In the genomic region with DNA sequence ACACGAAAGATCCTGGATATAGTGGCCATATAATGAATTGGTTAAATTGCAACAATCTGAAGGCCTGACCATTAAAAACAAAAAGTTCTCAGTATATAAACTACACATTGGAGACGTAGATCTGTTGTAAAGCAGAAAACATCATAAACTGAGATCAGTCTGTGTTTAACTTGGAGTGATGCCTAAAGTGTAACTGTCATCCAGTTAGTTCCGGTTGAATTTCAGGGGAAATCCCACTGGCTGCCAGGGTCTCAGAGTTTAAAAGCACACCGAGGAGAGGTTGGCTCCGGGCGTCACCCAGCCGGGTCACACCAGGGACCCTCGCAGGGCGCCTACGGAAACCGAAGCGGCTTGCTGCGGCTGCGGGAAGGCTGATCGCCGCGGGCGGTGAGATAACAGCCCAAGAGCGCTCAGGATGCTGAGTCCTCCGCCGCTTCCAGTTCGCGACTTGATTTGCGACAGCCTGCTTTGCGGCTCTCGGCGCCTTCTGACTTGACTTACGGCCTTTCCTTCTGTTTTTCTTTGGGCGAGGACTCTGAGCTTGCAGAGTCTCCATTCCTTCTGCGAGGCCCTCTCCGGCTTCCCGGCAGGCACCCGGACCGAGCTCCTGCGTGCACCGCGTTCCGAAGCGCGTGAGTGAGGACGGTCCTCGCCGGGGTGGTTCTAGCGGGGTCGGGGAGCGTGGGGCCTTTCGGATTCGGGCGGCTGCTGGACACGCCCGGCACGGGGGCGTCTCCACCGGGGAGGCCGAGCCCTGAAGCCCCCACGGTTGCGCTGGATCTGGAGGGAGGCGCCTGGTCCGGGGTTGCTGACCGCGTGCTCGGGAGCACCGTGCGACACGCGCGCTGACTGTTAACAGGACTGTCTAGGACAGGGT, we compare ENCODE assay signal across 8 mouse cellular contexts. TPM values are rescaled to one million over a fixed set of nuclear protein-coding genes. Genes with fewer than 3 reads are reported as not detected.
DNase-seq lines count a peak whose midpoint lies in the region; ATAC-seq lines count a peak whose summit lies in the region.

Gene Rad52 (plus strand): TSS at position 495 of the 877 bp plus-strand sequence.

- intact Hi-C loops in gastrocnemius, postnatal 14 days (cut with DNase I; ENCODE audit: low total_unique reads): no loop called here
- intact Hi-C loops in left cerebral cortex, postnatal 10 days (cut with DNase I): loop anchor here (5.0 kb wide), 2 partner anchors 55 to 115 kb away; partner anchors contain the start of gene Erc1

- ATAC-seq in inflammation-experienced regulatory T-cells, adult 6 months: peak; percentile 89
- peak; percentile 78 for ATAC-seq in megakaryocyte-erythroid progenitor cell, adult 5-6 weeks (replicated peaks; ENCODE audit: low FRiP score, low TSS enrichment, poor library complexity, severe bottlenecking)

- peak; percentile 94 for DNase-seq in adipocyte (ENCODE audit: low spot score)
- peak; percentile 94 for DNase-seq in embryo, embryonic 10 days (ENCODE audit: low spot score)
- peak; percentile 82 for DNase-seq in gastrocnemius, postnatal 14 days
- DNase-seq in left cerebral cortex, postnatal 10 days (ENCODE audit: extremely low spot score in 1 of 2, low spot score in 2 of 2): peak; percentile 87 to 91
- peak; percentile 90 for DNase-seq in right cerebral cortex, postnatal 25 days
- DNase-seq in urinary bladder, postnatal 4 days (ENCODE audit: low spot score in 2 of 2): peak; percentile 81 to 82

RNA-seq across cellular contexts. Expression of gene Rad52, which starts in this region (rescaled TPM):
- 10 to 100 TPM; 11.3 to 11.5 TPM for total RNA-seq in gastrocnemius, postnatal 14 days (2021)
- 10 to 100 TPM; 32.2 to 59.2 (median 46.8) TPM for polyA plus RNA-seq in inflammation-experienced regulatory T-cells, adult 6 months (2017; shearing (Covaris generic))
- total RNA-seq in left cerebral cortex, postnatal 10 days (2021): 10 to 100 TPM; 26.7 to 32.7 TPM
- total RNA-seq in megakaryocyte-erythroid progenitor cell, adult 5-6 weeks (2014; fragmentation: Nextera tagmentation): 45.9 and 58.5 TPM in 2 replicates
- 35.6 and 41.9 TPM in 2 replicates for total RNA-seq in megakaryocyte-erythroid progenitor cell, adult 5-6 weeks (2017)

Comparison
In these comparisons a context has a peak if more than half of its experiments do, and no peak if none do; other contexts are left out.
1. Peak in every context shown above with its lines: DNase-seq and ATAC-seq.